Mouse (Mus musculus): ENCODE measurements at regions not wholly inside any gene's neighbourhood (a gene's known extent, or its start where the extent isn't known, plus 50 kb on each side); places are given as distances from the start of the nearest gene placed in this dataset.

DNA sequence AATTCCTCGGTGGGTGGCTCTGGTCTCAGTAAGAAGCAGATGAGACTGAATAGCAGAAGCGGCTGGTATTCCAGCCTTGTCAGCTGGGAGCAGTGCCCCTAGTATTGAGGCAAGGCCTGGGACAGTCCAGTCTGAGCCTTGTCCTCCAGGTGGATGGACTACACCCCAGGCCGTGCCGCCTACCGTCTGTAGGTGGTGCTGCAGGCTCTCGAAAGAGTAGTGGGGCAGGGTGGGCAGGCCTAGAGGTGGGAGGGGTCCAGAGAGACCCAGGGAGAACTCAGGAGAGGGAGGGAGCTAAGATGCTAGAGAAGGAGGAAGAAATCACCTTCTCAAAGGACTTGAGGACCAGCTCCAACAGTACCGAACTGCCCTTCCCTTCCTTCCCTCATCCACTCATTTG is 326.0 kb downstream of the Matn1 start:
- TF ChIP-seq CTCF (IDR thresholded peaks at IDR 0.05; ENCODE audit: low read depth) (peak; percentile 70), EP300 (optimal IDR thresholded peaks at IDR 0.05) (no peak)
